Mouse (Mus musculus) brain, adult 2 months (tissue): ENCODE data around the gene Slc16a12.

Source experiments
- DNase-seq: peaks from one replicate; pipeline ENCODE4 v3.0.0; 2011; ENCODE audit warnings: low read depth, low spot score

The Slc16a12 gene

GRCm38 (mm10) chr19:34726254-34726962 lies 20.7 kb downstream of the Slc16a12 start:
- no peak for DNase-seq

- no peak for DNase-seq
Measured at GRCm38 (mm10) chr19:34725418-34725817, 21.7 kb downstream of the Slc16a12 start.

- DNase-seq, result no peak
Measured at GRCm38 (mm10) chr19:34724598-34724997, 22.5 kb downstream of the Slc16a12 start.

DNA sequence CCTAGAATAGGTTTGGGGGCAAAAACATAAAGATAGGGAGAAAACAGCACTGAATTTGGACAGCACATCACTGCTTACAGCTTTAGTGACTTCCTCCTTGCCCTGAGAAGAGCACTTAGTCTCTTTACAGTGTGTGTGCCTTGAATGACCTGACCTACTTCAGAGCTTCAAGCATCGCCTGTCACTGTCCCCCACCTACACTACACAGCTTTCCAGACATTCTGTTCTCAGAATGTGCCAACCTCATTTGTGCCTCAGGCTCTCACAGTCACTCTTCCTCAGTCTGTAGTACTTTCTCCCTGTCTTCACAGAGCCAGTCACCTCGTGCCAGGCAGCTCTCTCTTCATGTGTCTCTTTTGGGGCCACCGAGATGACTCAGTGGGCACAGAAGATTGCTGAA lies 24.5 kb downstream of the Slc16a12 start:
- peak; percentile 60 for DNase-seq

DNA sequence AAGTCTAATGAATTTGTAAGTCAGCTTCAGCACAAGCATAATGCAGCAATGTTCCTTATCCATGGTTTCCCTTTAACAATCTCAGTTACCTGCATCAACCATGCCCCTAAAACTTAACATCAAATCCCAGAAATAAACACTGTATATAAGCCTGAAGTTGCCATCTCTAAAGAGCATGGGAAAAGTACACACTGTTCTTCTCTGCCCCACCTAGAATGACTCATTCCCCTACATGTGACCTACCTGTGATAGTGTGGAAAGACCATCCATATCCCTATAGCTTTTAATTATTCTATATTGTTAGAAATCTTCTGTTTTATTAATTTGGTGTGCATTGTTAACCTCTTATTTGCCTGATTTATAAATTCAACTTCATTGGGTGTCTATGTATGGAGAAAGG lies 27.0 kb downstream of the Slc16a12 start:
- no peak for DNase-seq

- no peak for DNase-seq
Measured at GRCm38 (mm10) chr19:34718963-34719362, 28.1 kb downstream of the Slc16a12 start.

GRCm38 (mm10) chr19:34718478-34718877 lies 28.6 kb downstream of the Slc16a12 start:
- DNase-seq, result no peak

GRCm38 (mm10) chr19:34715895-34716294 lies 31.2 kb downstream of the Slc16a12 start:
- no peak for DNase-seq

DNA sequence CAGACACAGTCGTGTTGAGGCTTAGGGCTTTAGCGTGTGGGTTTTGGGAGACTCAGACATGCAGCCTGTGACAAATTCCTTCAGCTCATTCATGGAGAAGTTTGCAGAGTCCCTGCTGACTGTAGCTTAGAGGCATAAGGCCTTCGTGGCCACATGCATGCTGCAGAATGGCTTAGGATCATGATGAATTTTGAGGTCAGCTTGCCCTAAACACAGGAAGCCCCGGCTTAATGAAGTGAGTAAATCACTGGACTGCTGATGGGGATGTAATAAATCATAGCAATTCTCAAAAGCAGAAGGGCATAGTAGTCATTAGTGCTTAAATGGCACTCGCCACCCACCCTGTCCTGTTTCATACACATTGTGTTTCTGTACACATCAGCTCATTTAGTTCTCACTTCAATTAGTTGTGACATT lies 32.8 kb downstream of the Slc16a12 start:
- no peak for DNase-seq

- no peak for DNase-seq
Measured at GRCm38 (mm10) chr19:34712050-34712449, 35.0 kb downstream of the Slc16a12 start.

DNA sequence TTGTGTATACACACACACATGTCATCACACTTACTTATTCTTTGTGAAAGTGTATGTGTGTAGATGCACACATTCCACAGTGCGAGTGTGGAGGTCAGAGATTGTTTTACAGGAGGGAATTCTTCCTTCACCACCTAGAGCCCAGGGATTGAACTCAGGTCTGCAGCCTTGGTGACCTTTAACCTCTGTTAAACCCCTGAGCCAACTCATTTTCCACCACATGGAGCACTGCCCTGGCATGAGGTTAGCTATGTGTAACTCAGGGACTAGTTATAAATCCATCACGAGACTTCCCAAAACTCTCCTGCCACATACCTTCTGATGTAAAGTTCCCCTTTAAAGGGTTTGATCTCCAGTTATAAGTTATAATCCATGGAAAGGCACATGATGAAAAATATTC lies 38.9 kb downstream of the Slc16a12 start:
- no peak for DNase-seq

DNA sequence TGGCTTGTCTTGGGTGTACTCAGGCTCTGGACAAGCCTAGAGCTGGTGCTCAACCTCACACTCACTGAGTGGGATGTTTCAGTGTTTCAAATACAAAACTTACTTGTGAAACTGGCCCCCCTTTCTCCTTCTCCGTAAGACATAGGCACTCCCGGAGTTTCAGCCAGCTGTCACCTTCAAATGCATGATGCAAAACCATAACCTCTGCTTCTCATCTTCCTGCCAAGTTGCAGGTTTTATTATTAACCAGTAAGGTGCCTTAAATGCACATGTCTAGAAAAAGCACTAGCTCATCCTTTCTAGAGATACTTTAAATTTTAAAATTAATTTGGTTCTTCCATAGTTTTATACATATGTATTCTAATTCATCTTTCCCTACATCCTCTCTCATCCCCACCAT lies 39.5 kb downstream of the Slc16a12 start:
- DNase-seq, result no peak

DNA sequence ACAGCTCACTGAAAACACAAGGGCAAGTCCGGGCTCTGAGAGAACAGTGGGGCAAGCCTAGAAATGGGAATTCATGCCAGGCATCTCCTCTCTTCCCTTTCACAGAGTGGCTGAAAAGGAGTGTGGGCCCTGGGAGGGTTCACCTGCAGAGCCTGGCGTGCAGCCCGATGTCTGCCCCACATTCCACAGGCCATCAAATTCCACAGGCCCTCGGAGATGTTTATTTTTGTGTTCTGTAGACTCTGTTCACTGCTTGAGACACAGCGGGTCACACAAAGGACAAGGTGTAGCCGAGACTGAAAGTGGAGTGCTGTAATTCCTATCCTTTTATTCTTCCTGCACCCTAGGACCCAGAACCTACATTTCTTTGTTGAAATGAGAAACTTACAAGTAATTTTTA lies 40.8 kb downstream of the Slc16a12 start:
- peak; percentile 22 for DNase-seq

- DNase-seq, result no peak
Measured at GRCm38 (mm10) chr19:34705141-34705540, 41.9 kb downstream of the Slc16a12 start.

- no peak for DNase-seq
Measured at GRCm38 (mm10) chr19:34699300-34699699, 47.8 kb downstream of the Slc16a12 start.

- DNase-seq, result no peak
Measured at GRCm38 (mm10) chr19:34698852-34699251, 48.2 kb downstream of the Slc16a12 start.

GRCm38 (mm10) chr19:34698432-34698831 lies 48.7 kb downstream of the Slc16a12 start:
- DNase-seq, result no peak

DNA sequence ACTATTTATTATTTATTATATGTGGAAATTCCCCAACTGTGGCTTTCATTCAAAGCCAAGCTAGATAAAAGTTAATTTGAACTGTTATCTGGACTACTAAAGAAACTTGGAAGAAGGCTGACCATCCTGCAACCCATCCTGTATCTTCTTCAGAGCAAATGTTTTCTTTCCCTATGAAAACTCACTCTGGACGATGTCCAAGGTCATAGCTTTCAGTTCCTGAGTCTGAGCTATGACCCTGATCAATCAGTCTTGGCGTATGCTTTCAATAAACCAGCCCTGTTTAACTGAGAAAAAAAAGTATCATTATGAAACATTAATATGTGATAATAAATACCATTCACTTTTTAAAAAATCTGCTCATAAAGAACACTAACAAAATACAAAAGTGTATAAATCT lies 49.6 kb downstream of the Slc16a12 start:
- no peak for DNase-seq

DNA sequence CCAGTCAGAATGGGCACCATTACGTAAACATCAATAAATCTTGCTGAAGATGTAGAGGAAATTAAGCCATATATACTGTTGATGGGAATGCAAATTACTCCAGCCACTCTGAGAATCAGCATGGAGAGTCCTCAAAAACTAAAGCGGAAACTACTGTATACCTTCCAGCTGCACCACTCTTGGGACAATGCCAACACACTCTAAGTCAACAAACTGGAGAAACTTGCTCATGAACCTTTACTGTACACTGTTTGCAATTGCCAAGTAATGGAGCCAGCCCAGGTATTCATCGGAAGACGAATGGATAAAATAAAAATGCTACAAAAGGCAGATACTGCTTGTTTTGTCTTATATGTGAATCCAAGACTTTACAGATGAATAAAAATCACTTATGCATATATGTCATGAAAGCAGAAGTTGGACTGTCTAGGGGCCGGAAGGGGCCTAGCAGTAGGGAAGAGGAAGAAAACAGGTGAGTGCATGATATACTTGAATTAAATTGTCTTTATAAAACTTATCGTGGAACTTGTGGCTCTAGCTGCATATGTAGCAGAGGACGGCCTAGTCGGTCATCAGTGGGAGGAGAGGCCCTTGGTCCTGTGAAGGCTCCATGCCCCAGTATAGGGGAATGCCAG lies 50.6 kb downstream of the Slc16a12 start:
- DNase-seq, result no peak

DNA sequence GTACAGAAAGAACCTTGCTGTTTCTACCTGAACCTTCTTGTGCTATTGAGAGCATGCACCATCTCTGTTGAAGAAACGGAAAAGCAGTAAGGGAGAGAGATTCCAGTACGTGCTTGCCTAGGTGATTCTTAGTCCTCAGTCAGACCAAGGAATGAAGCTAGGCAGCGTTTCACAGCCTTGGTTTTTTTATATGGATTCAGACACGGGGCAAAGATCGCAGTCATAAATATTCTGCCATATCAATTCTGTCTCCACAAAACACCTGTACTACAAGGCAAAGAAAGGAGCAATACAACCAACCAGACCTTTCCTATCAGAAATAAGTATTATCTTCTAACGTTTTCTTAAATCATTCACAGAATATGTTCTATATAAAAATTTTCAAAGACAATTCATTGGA lies 55.7 kb downstream of the Slc16a12 start:
- no peak for DNase-seq

DNA sequence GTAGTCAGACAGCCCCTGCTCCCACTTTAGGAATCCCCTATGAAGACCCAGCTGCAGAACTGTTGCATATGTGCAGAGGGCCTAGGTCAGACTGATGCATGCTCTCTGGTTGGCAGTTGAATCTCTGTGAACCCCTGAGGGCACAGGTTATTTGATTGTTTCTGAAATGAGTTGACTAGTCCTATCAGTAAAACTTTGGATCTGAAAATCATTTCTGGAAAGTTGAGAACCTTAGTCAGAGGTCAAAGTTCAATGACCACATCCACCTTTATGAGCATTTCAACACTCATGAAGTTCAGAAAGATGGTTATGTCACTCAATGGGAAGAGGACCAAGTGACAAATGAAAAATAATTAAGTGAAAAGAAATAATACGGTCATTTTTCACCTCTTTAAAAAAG lies 61.6 kb downstream of the Slc16a12 start:
- DNase-seq, result no peak

- DNase-seq, result peak; percentile 67
Measured at GRCm38 (mm10) chr19:34684857-34685256, 62.2 kb downstream of the Slc16a12 start.

GRCm38 (mm10) chr19:34678428-34678827 lies 68.7 kb downstream of the Slc16a12 start:
- DNase-seq, result no peak
